Mouse (Mus musculus): ENCODE measurements around the gene Ankrd28.

Ankrd28 gene

DNA sequence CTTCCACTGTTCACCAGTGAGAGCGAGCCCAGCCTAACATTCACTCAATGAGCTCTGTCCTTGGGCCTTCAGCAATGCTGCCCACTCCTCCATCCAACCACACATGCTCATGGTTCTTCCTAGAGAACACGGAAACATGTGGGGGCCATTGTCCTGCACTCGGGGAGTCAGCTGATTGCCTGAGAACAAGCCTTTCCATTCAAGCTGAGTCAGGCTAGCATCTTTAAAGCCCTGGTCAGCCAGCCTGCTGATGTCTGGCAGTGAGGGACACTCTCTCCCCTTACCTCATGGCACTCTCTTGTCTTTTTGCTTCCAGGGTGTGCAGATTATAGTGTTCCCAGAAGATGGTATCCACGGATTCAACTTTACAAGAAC is 164.9 kb downstream of the Ankrd28 start:
- no peak for DNase-seq (ENCODE audit: low spot score in 2 of 2)

- DNase-seq (ENCODE audit: low spot score in 2 of 2): peak in 1 of 2 experiments; percentile 65
Observed at GRCm38 (mm10) chr14:31664903-31665565, 165.4 kb downstream of the Ankrd28 start.

GRCm38 (mm10) chr14:31664100-31664902 is 166.2 kb downstream of the Ankrd28 start:
- DNase-seq (ENCODE audit: low spot score in 2 of 2): no peak

DNA sequence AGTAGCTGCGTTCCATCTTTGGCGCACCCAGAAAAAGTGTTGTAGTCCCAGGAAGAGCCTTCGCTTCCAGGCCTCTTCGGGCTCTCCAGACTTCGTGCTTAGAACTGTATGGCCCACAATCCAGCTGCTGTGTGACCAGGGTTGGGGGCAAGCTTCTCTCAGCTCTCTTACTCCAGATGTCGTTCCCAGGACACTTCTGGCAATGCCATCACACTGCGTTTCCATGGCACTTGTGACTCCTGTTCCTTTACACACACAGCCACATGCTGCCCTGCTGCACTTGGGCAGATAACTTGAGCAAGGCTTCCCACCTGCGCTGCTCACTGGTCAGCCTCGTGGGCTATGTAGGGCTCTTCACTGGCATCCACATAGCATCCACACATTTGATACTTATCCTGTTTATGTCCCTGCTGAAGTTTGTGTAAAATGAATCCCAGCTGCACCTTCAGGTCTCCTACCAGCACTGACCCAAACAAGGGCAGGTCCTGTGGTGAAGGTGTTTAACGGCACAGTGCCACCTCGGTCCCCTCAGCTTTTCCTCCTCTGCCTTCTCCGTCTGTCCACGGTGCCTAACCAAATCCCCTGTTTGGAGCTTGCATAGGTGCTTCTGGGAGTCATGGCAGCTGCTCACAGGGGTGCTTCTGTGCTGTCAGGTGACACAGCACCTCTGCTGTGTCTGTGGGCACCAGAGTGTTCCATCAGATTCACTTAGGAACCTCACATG is 166.9 kb downstream of the Ankrd28 start:
- no peak for DNase-seq (ENCODE audit: low spot score in 2 of 2)

DNA sequence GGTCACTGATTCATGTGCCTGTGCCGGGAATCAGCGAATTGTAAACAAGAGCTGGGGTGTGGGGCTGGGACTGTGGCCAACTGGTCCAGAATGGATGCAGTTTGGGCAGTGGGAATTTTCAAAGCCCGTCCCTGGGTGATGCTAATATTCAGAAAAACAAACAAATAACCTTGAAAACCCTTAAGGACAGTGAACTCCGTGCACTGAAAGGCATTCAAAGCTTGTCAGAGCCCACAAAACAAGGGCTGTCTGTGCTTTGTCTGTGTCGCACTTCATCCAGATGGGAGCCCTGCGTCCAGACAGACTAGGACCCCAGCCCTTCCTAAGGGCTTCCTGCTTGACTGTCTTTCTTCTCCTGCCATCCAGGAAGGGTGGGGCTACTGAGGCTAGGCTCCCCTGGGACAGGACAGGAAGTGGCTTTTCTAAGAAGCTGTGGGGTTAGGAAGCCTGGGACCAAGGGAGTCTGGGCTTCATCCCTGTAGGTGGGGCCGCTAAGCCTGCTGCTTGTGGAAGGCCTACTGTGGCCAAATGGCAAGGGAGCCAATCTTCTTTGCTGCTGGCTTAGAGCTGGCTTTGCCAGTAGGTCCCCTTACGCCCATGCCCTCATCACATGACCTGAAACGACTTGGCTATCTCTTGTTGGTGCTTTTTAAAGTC is 167.8 kb downstream of the Ankrd28 start:
- peak in 1 of 2 experiments; percentile 66 for DNase-seq (ENCODE audit: low spot score in 2 of 2)

DNA sequence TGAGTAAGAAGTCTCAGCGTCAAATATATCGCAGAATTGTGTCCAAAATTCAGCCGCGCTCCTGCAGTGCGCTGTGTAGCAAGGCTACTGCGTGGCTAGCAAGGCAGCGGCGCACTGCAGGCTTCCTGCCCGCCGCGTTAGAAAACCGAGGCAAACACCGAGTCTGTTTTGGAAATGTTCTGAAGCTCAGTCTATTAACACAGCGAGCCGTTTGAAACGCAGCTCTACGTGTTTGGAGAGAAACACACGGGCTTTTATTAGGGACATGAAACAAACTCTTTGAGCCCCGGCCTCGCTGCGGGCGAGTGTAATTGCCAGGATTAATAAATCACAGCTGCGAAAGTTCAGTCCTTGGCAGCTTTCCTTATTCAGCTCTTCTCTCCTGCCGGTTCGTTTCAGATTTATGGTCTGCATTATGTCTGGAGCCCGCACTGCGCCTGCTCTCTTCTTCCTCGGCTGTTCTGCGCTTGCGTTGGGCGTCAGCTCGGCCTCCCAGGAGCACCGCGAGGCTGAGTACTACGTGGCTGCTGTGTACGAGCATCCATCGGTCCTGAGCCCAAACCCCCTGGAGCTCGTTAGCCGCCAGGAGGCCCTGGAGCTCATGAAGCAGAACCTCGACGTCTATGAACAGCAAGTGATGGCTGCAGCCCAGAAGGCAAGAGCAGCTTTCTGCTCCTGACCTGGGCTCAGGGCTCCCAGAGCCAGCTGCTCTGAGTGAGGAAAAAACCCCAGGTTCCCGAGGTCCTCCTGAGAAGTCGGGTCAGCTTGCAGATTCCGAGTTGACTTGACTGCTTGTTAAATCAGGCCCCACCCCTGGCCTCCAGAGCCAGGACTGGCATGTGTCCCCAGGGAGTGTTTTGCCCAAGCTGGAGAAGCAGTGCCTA is 168.5 kb downstream of the Ankrd28 start:
- peak; percentile 56 to 78 for DNase-seq (ENCODE audit: low spot score in 2 of 2)

DNA sequence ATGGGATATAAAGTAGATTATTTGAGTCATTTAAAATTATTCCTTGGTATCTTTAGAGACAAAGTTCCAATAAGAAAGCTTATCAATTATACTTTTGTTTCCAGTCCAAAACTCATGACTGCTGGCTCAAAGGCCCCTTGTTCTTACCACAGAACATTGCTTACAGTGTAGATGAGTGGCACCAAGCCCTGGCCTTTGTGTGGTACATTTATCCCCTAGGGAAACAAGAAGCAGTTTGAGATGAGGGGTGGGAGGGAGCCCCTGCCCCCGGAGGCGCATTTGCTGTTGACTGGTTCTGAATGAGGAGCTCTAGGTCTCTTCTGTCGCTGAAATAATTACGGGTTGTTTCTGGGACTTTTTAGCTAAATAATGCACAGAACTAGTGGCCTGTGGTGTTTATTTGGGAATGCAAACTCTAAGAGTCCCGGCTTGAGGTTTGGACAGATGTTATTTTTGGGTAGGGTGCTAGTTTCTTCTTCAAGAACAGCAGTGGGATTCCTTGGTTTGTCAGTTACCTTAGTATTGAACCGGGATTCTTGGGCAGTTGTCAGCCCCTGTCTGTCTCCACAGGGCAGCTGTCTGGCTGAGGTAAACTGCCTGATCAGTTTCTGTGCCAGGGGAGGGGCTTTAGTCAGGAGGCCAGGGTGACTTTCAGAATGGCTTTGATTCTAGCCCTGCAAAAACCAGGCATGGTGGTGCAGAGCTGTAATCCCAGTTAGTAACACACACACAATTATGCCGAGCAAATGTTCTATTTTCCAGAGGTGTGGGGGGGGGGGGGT is 169.9 kb downstream of the Ankrd28 start:
- DNase-seq (ENCODE audit: low spot score in 2 of 2): no peak

GRCm38 (mm10) chr14:31659501-31660181 is 170.8 kb downstream of the Ankrd28 start:
- DNase-seq (ENCODE audit: low spot score in 2 of 2): no peak

DNA sequence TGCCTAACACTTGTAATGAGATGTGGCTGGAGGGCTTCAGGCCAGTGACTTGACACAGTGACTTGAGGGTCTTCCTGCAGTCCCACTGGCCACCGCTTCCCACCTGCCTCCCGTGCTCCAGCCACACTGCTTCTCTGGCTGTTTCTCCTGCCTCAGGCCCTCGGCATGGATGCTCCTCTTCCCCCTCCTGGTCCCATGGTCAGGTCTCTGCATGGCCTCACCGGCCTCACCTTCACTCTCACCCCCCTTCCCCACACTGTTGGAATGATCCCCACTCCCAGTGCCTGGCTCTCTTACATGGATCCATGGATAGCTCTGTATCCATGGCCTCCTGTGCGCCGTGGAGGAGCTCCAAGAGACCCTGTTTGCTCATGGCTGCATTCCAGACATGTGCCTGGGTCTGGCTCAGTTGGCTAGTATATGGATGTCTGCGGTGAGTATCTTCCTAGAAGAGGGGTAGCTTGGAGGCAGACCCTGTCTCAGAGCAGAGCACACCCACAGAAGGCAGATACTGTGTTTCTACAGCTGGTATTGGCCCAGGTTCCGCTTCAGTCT is 172.2 kb downstream of the Ankrd28 start:
- DNase-seq (ENCODE audit: low spot score in 2 of 2): peak in 1 of 2 experiments; percentile 58

- DNase-seq (ENCODE audit: low spot score in 2 of 2): peak; percentile 72 to 89
Observed at GRCm38 (mm10) chr14:31656857-31657645, 173.4 kb downstream of the Ankrd28 start.

- peak in 1 of 2 experiments; percentile 55 for DNase-seq (ENCODE audit: low spot score in 2 of 2)
Observed at GRCm38 (mm10) chr14:31656386-31656785, 174.1 kb downstream of the Ankrd28 start.

DNA sequence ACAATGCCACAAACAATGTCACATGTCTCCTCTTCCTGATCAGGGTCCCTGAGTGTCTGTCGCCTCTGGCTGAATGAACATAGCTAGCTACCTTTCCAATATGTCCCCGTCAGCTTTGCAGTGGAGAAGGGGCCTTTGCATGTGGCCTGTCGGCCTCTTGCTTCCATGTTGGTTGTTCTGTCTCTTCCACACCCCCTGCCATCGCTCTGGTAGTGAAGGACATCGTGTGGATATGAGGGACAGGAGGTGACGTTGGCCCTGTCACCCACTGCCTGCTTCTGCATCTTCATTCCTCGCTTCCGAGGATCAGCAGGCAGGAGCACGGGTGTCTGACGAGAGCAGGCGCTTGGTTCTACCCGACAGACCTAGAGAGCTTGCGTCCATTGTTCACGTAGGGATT is 175.0 kb downstream of the Ankrd28 start:
- DNase-seq (ENCODE audit: low spot score in 2 of 2): peak in 1 of 2 experiments; percentile 53

DNA sequence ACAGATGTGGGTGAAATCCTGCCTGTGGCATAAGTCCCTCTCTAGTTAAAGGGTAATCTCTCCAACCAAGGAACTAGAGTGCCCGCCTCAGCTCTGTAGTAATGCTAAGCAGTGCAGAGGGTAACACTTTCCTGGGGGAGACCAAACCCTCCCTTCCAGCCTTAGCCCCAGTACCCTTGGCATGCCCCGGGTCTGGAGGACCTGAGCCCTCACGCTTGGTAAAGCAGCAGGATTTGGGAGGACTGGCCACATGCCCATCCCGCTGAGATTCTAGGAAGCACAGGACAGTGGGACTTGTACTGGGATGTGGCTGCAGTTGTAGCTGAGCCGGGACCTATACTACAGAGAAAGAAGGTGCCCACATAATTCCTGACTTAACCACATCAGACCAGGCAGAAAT is 175.6 kb downstream of the Ankrd28 start:
- DNase-seq (ENCODE audit: low spot score in 2 of 2): no peak

DNA sequence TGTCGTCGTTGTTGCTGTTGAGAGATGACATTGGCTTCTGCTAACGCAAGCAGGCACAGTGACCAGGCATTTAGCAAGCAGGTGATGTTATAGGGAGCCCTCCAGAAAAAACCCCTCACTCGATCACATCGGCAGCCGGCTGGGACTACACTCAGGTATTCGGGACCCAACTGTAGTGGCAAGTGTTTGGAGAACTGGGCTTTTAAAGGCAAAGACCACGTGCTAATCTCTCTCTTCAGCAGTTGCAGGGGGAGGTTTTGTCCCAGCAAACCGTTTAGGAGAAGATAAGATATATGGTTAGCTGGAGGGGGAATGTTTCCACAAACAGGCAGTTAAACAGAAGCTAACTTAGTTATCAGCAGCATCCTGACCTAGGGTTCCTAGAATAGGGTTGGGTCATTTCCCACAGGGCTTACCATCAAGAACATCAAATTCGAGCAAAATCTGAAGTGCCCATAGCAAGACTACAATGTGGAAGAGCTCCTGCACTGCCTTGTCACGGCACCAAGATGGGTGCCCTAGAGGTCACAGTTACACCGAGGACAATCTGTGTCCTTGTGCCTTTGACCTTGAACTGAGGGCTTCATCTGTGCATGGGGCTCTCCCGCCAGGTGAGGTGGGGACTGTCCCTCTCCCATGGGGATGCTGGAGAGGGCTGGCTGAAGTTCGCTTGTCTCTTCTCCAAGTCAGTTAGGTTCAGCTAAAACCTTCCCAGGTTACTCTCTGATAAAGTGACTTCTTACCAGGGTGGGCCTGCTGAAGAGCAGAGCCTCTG is 177.2 kb downstream of the Ankrd28 start:
- DNase-seq (ENCODE audit: low spot score in 2 of 2): peak in 1 of 2 experiments; percentile 51

DNA sequence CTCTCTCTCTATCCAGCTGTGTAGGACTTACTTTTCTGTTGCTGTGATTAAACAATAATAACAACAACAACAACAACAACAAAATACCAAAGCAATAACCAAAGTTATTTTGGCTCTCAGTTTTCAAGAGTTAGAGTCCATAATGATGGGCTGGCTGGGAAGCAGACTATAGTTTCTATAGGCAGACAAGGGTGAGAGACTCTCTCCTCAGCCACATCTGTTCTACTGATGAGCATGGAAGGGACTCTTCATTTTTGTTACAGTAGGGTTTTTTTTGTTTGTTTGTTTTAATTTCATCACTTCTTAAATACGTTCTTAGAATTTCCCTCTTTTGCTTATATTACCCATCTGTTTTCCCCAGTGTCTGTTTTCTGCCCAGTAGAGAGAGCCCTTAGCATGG is 177.8 kb downstream of the Ankrd28 start:
- no peak for DNase-seq (ENCODE audit: low spot score in 2 of 2)

DNA sequence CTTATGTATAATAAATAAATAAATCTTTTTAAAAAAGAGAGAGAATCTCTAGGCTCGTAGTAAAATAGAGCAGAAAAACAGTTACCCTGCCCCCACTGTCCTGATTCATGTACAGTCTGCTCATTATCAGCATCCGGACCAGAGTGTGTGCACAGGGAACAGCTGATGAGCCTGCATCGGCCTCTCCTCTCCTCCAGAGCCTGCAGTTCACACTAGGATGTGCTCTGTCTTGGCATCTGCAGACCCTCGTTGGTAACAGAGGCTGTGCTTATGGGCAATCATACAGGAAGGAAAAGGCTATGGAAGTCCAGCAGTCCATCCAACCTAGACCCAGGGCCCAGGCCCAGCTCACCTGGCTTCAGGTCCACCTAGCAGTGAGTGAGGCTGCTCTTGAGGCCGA is 178.3 kb downstream of the Ankrd28 start:
- no peak for DNase-seq (ENCODE audit: low spot score in 2 of 2)

DNA sequence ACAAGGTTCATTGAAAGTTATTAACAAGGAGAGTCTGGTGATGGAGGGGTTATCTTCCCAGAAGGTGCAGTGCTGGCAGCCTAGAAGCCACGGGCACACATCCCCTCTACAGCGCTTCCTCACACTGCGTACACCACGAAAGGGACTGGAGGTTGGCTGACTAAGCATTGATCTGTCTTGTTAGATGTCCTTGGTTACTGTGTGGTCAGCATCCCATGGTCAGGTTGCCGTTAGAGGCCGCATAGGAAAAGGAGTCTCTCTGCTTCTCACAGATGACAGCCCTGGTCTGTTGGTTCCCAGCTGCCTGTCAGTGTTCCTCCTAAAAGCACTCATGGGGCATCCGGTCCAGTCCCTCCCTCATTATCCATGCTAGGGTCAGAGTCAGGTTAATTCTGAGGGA is 179.2 kb downstream of the Ankrd28 start:
- DNase-seq (ENCODE audit: low spot score in 2 of 2): no peak

DNA sequence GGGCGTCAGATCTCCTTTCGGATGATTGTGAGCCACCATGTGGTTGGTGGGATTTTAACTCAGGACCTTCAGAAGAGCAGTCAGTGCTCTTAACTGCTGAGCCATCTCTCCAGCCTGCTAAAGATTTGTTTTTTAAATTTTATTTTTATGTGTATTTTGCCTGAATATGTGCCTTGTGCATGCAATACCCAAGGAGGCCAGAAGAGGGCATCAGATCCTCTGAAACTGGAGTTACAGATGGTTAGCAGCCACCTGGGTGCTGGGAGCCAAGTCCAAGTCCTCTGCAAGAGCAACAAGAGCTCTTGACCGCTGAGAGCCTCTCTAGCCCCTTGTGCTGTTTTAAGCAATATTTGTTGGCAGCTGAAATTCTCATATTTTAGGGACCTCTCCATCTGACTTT is 180.1 kb downstream of the Ankrd28 start:
- DNase-seq (ENCODE audit: low spot score in 2 of 2): no peak

Data from spleen, postnatal 4 days (tissue).